Mouse (Mus musculus): Measurements from ENCODE around the gene Rnf145.
A peak's percentile ranks its signal among the peaks of the same experiment; 100 is the strongest.

The Rnf145 gene

GRCm38 (mm10) chr11:44518281-44519095 is at the start of gene Rnf145:
Gene Rnf145, plus strand, starts transcription at chr11:44518964.
- peak; percentile 75 for ATAC-seq (ENCODE audit: insufficient number of reproducible peaks, low FRiP score, low TSS enrichment)

GRCm38 (mm10) chr11:44469646-44470431 is 48.9 kb upstream of the Rnf145 start:
- peak; percentile 59 for ATAC-seq (ENCODE audit: insufficient number of reproducible peaks, low FRiP score, low TSS enrichment)

GRCm38 (mm10) chr11:44470432-44471336 is 48.1 kb upstream of the Rnf145 start, which contains the start of gene Ublcp1:
Gene Ublcp1, minus strand, starts transcription at chr11:44470498.
- peak; percentile 95 for ATAC-seq (ENCODE audit: insufficient number of reproducible peaks, low FRiP score, low TSS enrichment)

GRCm38 (mm10) chr11:44471337-44471995 is 47.3 kb upstream of the Rnf145 start:
- ATAC-seq (ENCODE audit: insufficient number of reproducible peaks, low FRiP score, low TSS enrichment), result no peak

- ATAC-seq (ENCODE audit: insufficient number of reproducible peaks, low FRiP score, low TSS enrichment), result no peak
These were observed 43.3 kb upstream of the Rnf145 start for GRCm38 (mm10) chr11:44475467-44475866.

- ATAC-seq (ENCODE audit: insufficient number of reproducible peaks, low FRiP score, low TSS enrichment), result no peak
These were observed 42.3 kb upstream of the Rnf145 start for GRCm38 (mm10) chr11:44476445-44476844.

GRCm38 (mm10) chr11:44478382-44478781 is 40.4 kb upstream of the Rnf145 start:
- no peak for ATAC-seq (ENCODE audit: insufficient number of reproducible peaks, low FRiP score, low TSS enrichment)

- ATAC-seq (ENCODE audit: insufficient number of reproducible peaks, low FRiP score, low TSS enrichment), result no peak
These were observed 38.5 kb upstream of the Rnf145 start for GRCm38 (mm10) chr11:44480246-44480645.

- ATAC-seq (ENCODE audit: insufficient number of reproducible peaks, low FRiP score, low TSS enrichment), result no peak
These were observed 33.6 kb upstream of the Rnf145 start for GRCm38 (mm10) chr11:44485089-44485736.

- ATAC-seq (ENCODE audit: insufficient number of reproducible peaks, low FRiP score, low TSS enrichment), result no peak
These were observed 29.6 kb upstream of the Rnf145 start for GRCm38 (mm10) chr11:44489117-44489516.

GRCm38 (mm10) chr11:44494643-44495323 is 24.0 kb upstream of the Rnf145 start:
- no peak for ATAC-seq (ENCODE audit: insufficient number of reproducible peaks, low FRiP score, low TSS enrichment)

- no peak for ATAC-seq (ENCODE audit: insufficient number of reproducible peaks, low FRiP score, low TSS enrichment)
These were observed 22.5 kb upstream of the Rnf145 start for GRCm38 (mm10) chr11:44496217-44496616.

GRCm38 (mm10) chr11:44498412-44499272 is 20.1 kb upstream of the Rnf145 start:
- no peak for ATAC-seq (ENCODE audit: insufficient number of reproducible peaks, low FRiP score, low TSS enrichment)

- no peak for ATAC-seq (ENCODE audit: insufficient number of reproducible peaks, low FRiP score, low TSS enrichment)
These were observed 17.8 kb upstream of the Rnf145 start for GRCm38 (mm10) chr11:44500966-44501365.

- no peak for ATAC-seq (ENCODE audit: insufficient number of reproducible peaks, low FRiP score, low TSS enrichment)
These were observed 17.3 kb upstream of the Rnf145 start for GRCm38 (mm10) chr11:44501477-44501876.

GRCm38 (mm10) chr11:44502931-44503330 is 15.8 kb upstream of the Rnf145 start:
- no peak for ATAC-seq (ENCODE audit: insufficient number of reproducible peaks, low FRiP score, low TSS enrichment)

- ATAC-seq (ENCODE audit: insufficient number of reproducible peaks, low FRiP score, low TSS enrichment), result no peak
These were observed 14.6 kb upstream of the Rnf145 start for GRCm38 (mm10) chr11:44504146-44504545.

GRCm38 (mm10) chr11:44504761-44505160 is 14.0 kb upstream of the Rnf145 start:
- ATAC-seq (ENCODE audit: insufficient number of reproducible peaks, low FRiP score, low TSS enrichment), result no peak
